Mouse (Mus musculus) heart, adult 9 months (tissue): ENCODE results near the gene Atrn.
"Not testable (repeated sequence)": the region's sequence is repeated elsewhere in the genome, so short reads cannot be mapped to it uniquely, and the experiment has no call there.

Experiments used
- DNase-seq, 2 experiments: peaks; one replicate each; pipeline ENCODE4 v3.0.0; 2022; ENCODE audit warnings: low spot score in 2 of 2

The Atrn gene

GRCm38 (mm10) chr2:130958906-130959305 is 52.6 kb downstream of the Atrn start:
- no peak for DNase-seq

- peak in 1 of 2 experiments; percentile 7 for DNase-seq
Measured at GRCm38 (mm10) chr2:130961851-130962250, 55.6 kb downstream of the Atrn start.

GRCm38 (mm10) chr2:130965042-130965441 is 58.7 kb downstream of the Atrn start:
- DNase-seq = no peak

GRCm38 (mm10) chr2:130971030-130971429 is 64.7 kb downstream of the Atrn start:
- no peak for DNase-seq

GRCm38 (mm10) chr2:130972386-130972785 is 66.1 kb downstream of the Atrn start:
- DNase-seq = no peak

GRCm38 (mm10) chr2:130974928-130975327 is 68.6 kb downstream of the Atrn start:
- DNase-seq = no peak

GRCm38 (mm10) chr2:130977589-130977988 is 71.3 kb downstream of the Atrn start:
- no peak for DNase-seq

GRCm38 (mm10) chr2:130978058-130978847 is 72.0 kb downstream of the Atrn start:
- DNase-seq = no peak

- DNase-seq = no peak
Measured at GRCm38 (mm10) chr2:130979138-130979537, 72.8 kb downstream of the Atrn start.

- DNase-seq = no peak
Measured at GRCm38 (mm10) chr2:130992818-130993217, 86.5 kb downstream of the Atrn start.

GRCm38 (mm10) chr2:131009123-131009522 is 102.8 kb downstream of the Atrn start:
- DNase-seq = no peak

- DNase-seq = no peak
Measured at GRCm38 (mm10) chr2:131010566-131010965, 104.3 kb downstream of the Atrn start.

- no peak for DNase-seq
Measured at GRCm38 (mm10) chr2:131025230-131025629, 118.9 kb downstream of the Atrn start.

GRCm38 (mm10) chr2:131026941-131027340 is 120.6 kb downstream of the Atrn start:
- no peak for DNase-seq

GRCm38 (mm10) chr2:131029065-131029935 is 123.0 kb downstream of the Atrn start:
- DNase-seq = peak; percentile 30 to 44

- DNase-seq = no peak
Measured at GRCm38 (mm10) chr2:131030561-131030960, 124.3 kb downstream of the Atrn start.

GRCm38 (mm10) chr2:131030998-131031397 is 124.7 kb downstream of the Atrn start:
- no peak for DNase-seq

GRCm38 (mm10) chr2:131031406-131031805 is 125.1 kb downstream of the Atrn start:
- not testable (repeated sequence) for DNase-seq

GRCm38 (mm10) chr2:131036343-131036742 is 130.0 kb downstream of the Atrn start:
- DNase-seq = no peak

GRCm38 (mm10) chr2:131036757-131037156 is 130.5 kb downstream of the Atrn start:
- no peak for DNase-seq

- DNase-seq = peak in 1 of 2 experiments; percentile 63
Measured at GRCm38 (mm10) chr2:131037226-131037990, 131.1 kb downstream of the Atrn start.

- DNase-seq = no peak
Measured at GRCm38 (mm10) chr2:131038197-131038596, 131.9 kb downstream of the Atrn start.
